Mouse (Mus musculus) left cerebral cortex, adult 11 months (tissue): ENCODE measurements around the gene Taok2.

Source experiments
- DNase-seq: peaks from one replicate; pipeline ENCODE4 v3.0.0; 2022; ENCODE audit warnings: low spot score

The Taok2 gene

GRCm38 (mm10) chr7:126825403-126825802, 59.1 kb downstream of the Taok2 start:
- no peak for DNase-seq

- no peak for DNase-seq
Measured at GRCm38 (mm10) chr7:126823940-126824339, 60.6 kb downstream of the Taok2 start.

- no peak for DNase-seq
Measured at GRCm38 (mm10) chr7:126823202-126823711, 61.2 kb downstream of the Taok2 start.

DNA sequence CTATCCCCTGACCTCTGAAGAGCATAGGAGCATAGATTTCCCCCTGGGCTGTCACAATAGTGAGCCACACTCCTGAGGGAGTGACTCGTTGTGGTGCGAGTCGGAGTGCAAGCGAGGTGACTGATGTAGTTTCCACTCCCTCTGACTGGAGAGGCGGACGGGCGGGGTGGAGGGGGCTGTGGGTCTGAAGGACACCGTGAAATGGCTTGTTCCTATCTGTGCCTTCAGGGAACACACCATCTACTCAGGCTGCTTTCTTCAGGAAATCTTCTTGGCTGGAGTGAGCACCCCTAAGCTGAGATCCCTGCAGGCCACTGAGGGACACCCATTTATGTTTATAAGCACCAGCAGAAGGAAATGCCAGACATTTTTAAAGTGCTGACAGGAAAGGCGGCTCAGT, 61.8 kb downstream of the Taok2 start:
- DNase-seq, result no peak

DNA sequence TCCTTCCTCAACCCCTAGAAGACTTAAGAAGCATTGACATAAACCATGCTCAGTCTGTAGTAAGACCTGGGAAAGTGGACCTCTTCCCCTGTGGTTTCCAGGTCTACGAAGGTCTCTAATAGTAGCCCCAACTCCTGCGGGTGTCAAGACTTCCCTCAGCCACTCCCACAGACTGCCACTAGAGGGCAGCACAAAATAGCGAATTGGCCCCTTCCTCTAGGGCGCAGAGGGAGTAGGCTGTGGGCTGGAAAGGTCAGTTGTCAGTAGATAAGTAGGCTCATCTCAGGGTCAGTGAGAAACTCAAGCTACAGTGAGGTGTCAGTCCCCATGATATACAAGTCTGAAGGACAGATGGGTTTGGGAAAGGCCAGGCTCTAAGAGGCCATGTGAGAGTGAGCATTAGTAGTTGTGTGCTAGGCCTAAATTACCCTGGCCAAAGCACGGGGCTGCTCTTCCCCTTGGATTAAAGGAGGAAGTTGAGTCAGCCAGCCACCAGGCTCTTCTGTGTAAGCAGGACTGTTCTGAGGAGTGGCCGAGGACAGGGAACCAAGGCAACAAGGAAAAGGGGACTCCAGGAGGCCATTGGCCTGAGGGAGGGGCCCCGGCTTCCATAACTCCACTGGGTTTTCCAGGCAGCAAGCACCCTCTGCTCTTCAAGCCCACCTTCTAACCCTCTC, 62.5 kb downstream of the Taok2 start:
- no peak for DNase-seq

DNA sequence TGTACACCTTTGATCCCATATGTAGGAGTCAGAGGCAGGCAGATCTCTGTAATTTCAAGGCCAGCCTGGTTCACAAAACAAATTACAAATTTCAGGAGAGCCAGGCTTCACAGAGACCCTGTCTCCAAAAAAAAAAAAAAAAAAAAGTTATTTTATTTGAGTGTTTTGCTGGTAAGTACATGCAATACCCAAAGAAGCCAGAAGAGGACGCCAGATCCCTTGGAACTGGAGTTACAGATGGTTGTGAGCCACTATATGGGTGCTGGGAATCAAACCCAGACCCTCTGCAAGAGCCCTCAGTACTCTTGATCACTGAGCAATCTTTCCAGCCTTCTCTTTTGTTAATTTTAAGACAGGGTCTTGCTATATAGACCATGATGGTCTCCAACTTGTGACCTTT, 65.7 kb downstream of the Taok2 start:
- no peak for DNase-seq

- DNase-seq, result no peak
Measured at GRCm38 (mm10) chr7:126817595-126817994, 66.9 kb downstream of the Taok2 start.

GRCm38 (mm10) chr7:126816494-126816893, 68.0 kb downstream of the Taok2 start:
- DNase-seq, result no peak

DNA sequence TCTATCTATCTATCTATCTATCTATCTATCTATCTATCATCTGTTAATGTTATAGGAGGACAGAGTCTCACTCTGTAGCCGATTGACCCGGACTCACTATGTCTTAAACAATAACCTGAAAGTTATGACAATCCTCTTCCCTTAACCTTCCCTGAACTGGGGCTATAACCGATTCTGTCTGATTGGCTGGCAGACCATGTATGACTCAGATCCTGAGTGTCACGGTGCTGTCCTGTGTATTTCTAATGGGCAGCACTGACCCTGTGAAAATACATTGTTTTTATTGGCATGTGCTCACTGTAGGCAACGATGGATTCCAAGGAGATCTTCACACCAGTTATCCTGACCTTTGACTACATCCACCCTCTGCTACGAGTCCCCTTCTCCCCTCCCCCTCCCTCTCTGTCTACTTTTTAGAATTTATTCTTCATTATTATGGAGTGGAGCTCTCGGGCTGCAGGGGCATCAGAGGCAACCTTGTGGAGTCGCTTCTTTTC, 68.7 kb downstream of the Taok2 start:
- no peak for DNase-seq
